Mouse (Mus musculus): ENCODE data around the gene Sf3a3.

- TF ChIP-seq CTCF (IDR thresholded peaks at IDR 0.05; ENCODE audit: low read depth, low read length) (no peak), POLR2A (IDR thresholded peaks at IDR 0.05; ENCODE audit: extremely low read depth, insufficient read depth, low read length) (no peak)
Observed at GRCm38 (mm10) chr4:124770624-124771023, 56.0 kb downstream of the Sf3a3 start.

Measured in liver, adult 2 months (tissue).